Mouse (Mus musculus): Measurements from ENCODE around the gene Unc5b. TPM values are rescaled to one million over a fixed set of nuclear protein-coding genes. Genes with fewer than 3 reads are reported as not detected.

Unc5b gene
- total and polyA plus RNA-seq, 3 experiments, result 0.04 to 0.21 (median 0.06) TPM

- DNase-seq (ENCODE audit: extremely low read depth), result no peak
- no peak overlapping the region for H3K4me3 ChIP-seq (replicated peaks in 1 of 3; ENCODE audit: low read depth in 2 of 3, low read length in 2 of 3, poor library complexity in 1 of 3)
- H3K27me3 ChIP-seq (replicated peaks), result peaks cover 92% of the 10 kb centered on the region
- no peak overlapping the region for H3K9ac ChIP-seq (ENCODE audit: insufficient read depth, low read depth)
- H3K9me3 ChIP-seq (replicated peaks; ENCODE audit: low read length), result no peaks in the 10 kb centered on the region
- TF ChIP-seq TBP (conservative IDR thresholded peaks at IDR 0.05; ENCODE audit: low read depth, low read length), result no peak
- TF ChIP-seq MAX (IDR thresholded peaks at IDR 0.05; ENCODE audit: low read length), result no peak
- TF ChIP-seq CTCF (conservative IDR thresholded peaks at IDR 0.05 in 1 of 2, IDR thresholded peaks at IDR 0.05 in 1 of 2; ENCODE audit: low read depth in 2 of 2, low read length in 2 of 2), result no peak
- TF ChIP-seq USF1 (IDR thresholded peaks at IDR 0.05; ENCODE audit: low read depth, low read length), result no peak
- no peak for TF ChIP-seq MXI1 (IDR thresholded peaks at IDR 0.05; ENCODE audit: low read depth, low read length)
- TF ChIP-seq KAT2A (IDR thresholded peaks at IDR 0.05; ENCODE audit: insufficient replicate concordance, low read length), result no peak
- no peak for TF ChIP-seq RCOR1 (conservative IDR thresholded peaks at IDR 0.05; ENCODE audit: low read depth, low read length)
- no peak for TF ChIP-seq JUN (IDR thresholded peaks at IDR 0.05; ENCODE audit: insufficient read depth, low read depth, low read length)
- TF ChIP-seq ZC3H11A (IDR thresholded peaks at IDR 0.05; ENCODE audit: low read depth, low read length), result no peak
- TF ChIP-seq ZNF384 (IDR thresholded peaks at IDR 0.05; ENCODE audit: low read depth, low read length), result no peak
- no peaks in the 10 kb centered on the region for H3K36me3 ChIP-seq (replicated peaks in 1 of 2; ENCODE audit: control insufficient read depth in 1 of 2, insufficient read depth in 1 of 2, low read length in 1 of 2)
- in situ Hi-C loops (cut with MboI; ENCODE audit: low pct_ligation_motif_present, low pct_unique_long_range_greater_than_20kb, low sequenced_read_pairs), result no loop called here
- H3K27ac ChIP-seq (ENCODE audit: insufficient read depth, low read depth), result no peak overlapping the region
- no peaks in the 10 kb centered on the region for H3K79me2 ChIP-seq (replicated peaks; ENCODE audit: control insufficient read depth, extremely low read depth, insufficient read depth, poor library complexity, severe bottlenecking)
- 0 out of 4 replicates have a peak, but pooled peaks cover 0 to 2% of the 10 kb centered on the region in 2 experiments for H3K4me1 ChIP-seq (ENCODE audit: control insufficient read depth in 1 of 2, insufficient read depth in 2 of 2)
- H3K4me2 ChIP-seq (ENCODE audit: insufficient read depth, low read depth, poor library complexity, severe bottlenecking), result no peak overlapping the region
- dilution Hi-C loops (cut with MboI; ENCODE audit: extremely low pct_ligation_motif_present, extremely low pct_unique_long_range_greater_than_20kb, low sequenced_read_pairs), result no loop called here
These were observed 10.1 kb downstream of the Unc5b start for GRCm38 (mm10) chr10:60821311-60821710.

- DNase-seq (ENCODE audit: extremely low read depth), result no peak
- TF ChIP-seq IRF4 (IDR thresholded peaks at IDR 0.05; ENCODE audit: low read depth, low read length) (no peak), TCF12 (IDR thresholded peaks at IDR 0.05; ENCODE audit: low read depth, low read length) (no peak), MEF2A (IDR thresholded peaks at IDR 0.05; ENCODE audit: borderline replicate concordance, low read depth, low read length) (no peak), E2F4 (IDR thresholded peaks at IDR 0.05; ENCODE audit: insufficient replicate concordance, low read depth, low read length) (no peak), MAFK (IDR thresholded peaks at IDR 0.05; ENCODE audit: insufficient replicate concordance, low read length) (no peak), CHD2 (IDR thresholded peaks at IDR 0.05; ENCODE audit: low read length) (no peak), MAZ (IDR thresholded peaks at IDR 0.05; ENCODE audit: low read depth, low read length) (no peak), BHLHE40 (IDR thresholded peaks at IDR 0.05; ENCODE audit: low read depth, low read length) (no peak), MXI1 (IDR thresholded peaks at IDR 0.05; ENCODE audit: low read depth, low read length) (no peak), CHD1 (IDR thresholded peaks at IDR 0.05; ENCODE audit: low read depth, low read length) (no peak), MAX (IDR thresholded peaks at IDR 0.05; ENCODE audit: low read length) (no peak), JUND (conservative IDR thresholded peaks at IDR 0.05; ENCODE audit: low read depth, low read length) (no peak), PAX5 (IDR thresholded peaks at IDR 0.05; ENCODE audit: low read length) (no peak), USF2 (conservative IDR thresholded peaks at IDR 0.05; ENCODE audit: low read depth, low read length) (no peak), CTCF (conservative IDR thresholded peaks at IDR 0.05 in 1 of 2, IDR thresholded peaks at IDR 0.05 in 1 of 2; ENCODE audit: low read depth in 2 of 2, low read length in 2 of 2) (no peak), RCOR1 (conservative IDR thresholded peaks at IDR 0.05; ENCODE audit: low read depth, low read length) (no peak), USF1 (IDR thresholded peaks at IDR 0.05; ENCODE audit: low read depth, low read length) (no peak), GABPA (IDR thresholded peaks at IDR 0.05; ENCODE audit: insufficient replicate concordance, low read depth, low read length) (no peak)
- Histone ChIP-seq H3K9ac (ENCODE audit: insufficient read depth, low read depth) (no peak overlapping the region), H3K79me2 (replicated peaks; ENCODE audit: control insufficient read depth, extremely low read depth, insufficient read depth, poor library complexity, severe bottlenecking) (no peaks in the 10 kb centered on the region), H3K27me3 (replicated peaks) (peaks cover 94% of the 10 kb centered on the region), H3K36me3 (replicated peaks in 1 of 2; ENCODE audit: control insufficient read depth in 1 of 2, insufficient read depth in 1 of 2, low read length in 1 of 2) (no peaks in the 10 kb centered on the region), H3K27ac (ENCODE audit: insufficient read depth, low read depth) (no peak overlapping the region), H3K9me3 (replicated peaks; ENCODE audit: low read length) (no peaks in the 10 kb centered on the region), H3K4me1 (ENCODE audit: control insufficient read depth in 1 of 2, insufficient read depth in 2 of 2) (0 out of 4 replicates have a peak, but pooled peaks cover 0 to 2% of the 10 kb centered on the region in 2 experiments), H3K4me3 (replicated peaks in 1 of 3; ENCODE audit: low read depth in 2 of 3, low read length in 2 of 3, poor library complexity in 1 of 3) (no peak overlapping the region), H3K4me2 (ENCODE audit: insufficient read depth, low read depth, poor library complexity, severe bottlenecking) (no peak overlapping the region)
- dilution Hi-C loops (cut with MboI; ENCODE audit: extremely low pct_ligation_motif_present, extremely low pct_unique_long_range_greater_than_20kb, low sequenced_read_pairs), result no loop called here
- in situ Hi-C loops (cut with MboI; ENCODE audit: low pct_ligation_motif_present, low pct_unique_long_range_greater_than_20kb, low sequenced_read_pairs), result no loop called here
These were observed 10.8 kb downstream of the Unc5b start for GRCm38 (mm10) chr10:60820552-60820951.
